ENCODE assay signal across 9 mouse cellular contexts in the genomic region with DNA sequence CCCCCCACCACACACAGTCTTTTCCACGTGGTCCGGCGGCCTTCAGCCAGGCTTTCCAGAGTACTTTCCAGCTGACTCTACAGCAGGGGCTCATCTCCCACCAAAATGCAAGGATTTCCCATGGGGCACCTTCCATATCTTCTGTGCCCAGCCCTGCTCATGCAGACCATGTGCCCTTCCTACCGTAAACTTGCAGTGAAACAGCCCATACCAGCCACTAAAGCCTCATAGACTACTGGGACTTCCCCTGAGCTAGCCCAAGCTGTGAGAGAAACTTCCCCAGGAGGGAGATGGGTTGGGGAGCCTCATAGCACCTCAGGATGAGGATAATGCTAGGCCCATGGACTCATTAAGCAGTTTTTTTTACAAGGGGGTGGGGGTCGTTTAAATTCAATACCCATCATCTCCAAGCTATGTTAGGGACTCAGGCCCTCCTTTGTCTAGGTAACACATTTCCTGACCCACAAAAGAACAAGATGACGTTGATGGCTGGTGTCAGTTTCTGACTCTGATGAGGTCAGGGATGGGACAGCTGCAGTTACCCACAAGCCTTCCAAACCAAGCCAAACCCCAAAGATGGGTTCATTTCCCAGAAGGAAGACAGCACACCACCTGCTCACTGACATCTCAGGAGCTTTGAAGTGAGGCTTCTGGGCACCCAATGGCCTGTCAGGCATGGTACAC. TPM values are rescaled to one million over a fixed set of nuclear protein-coding genes. Genes with fewer than 3 reads are reported as not detected.
DNase-seq lines count a peak whose midpoint lies in the region; ATAC-seq and TF ChIP-seq lines count a peak whose summit lies in the region.
"Had no signal": no experiment of that assay in that cellular context is flagged by ENCODE, and none has a peak within 500 bp of the region (broad histone marks: within the 10 kb centered on the region; RNA-seq: fewer than 3 reads in every experiment).

No protein-coding gene starts in this region.

- no peak overlapping the region for H3K27ac ChIP-seq in embryonic facial prominence, embryonic 12.5 days
- H3K27ac ChIP-seq in embryonic facial prominence, embryonic 10.5 days (replicated peaks): no peak overlapping the region
- H3K27ac ChIP-seq in kidney, postnatal 0 days: no peak overlapping the region
- H3K27ac ChIP-seq in brown adipose tissue, adult 24 weeks (replicated peaks; ENCODE audit: low read depth, low read length): no peak overlapping the region

- 83% methylated on average over 6 of the region's 6 CpGs for WGBS in embryonic facial prominence, embryonic 12.5 days
- 86% methylated on average over 6 of the region's 6 CpGs for WGBS in embryonic facial prominence, embryonic 10.5 days
- WGBS in kidney, postnatal 0 days: 76% methylated on average over 6 of the region's 6 CpGs

- H3K4me2 ChIP-seq in embryonic facial prominence, embryonic 12.5 days (replicated peaks): peak overlapping the region; percentile 84; the same call in 1 of the 2 replicates
- peak overlapping the region; percentile 80 for H3K4me2 ChIP-seq in kidney, postnatal 0 days (ENCODE audit: low read length)
- peak overlapping the region; percentile 97 for H3K4me2 ChIP-seq in myocyte (ENCODE audit: low read depth)

- no peak for ATAC-seq in embryonic facial prominence, embryonic 12.5 days (ENCODE audit: insufficient number of reproducible peaks, insufficient read depth, low FRiP score, low TSS enrichment)
- ATAC-seq in kidney, postnatal 0 days (replicated peaks; ENCODE audit: low FRiP score, low read depth): no peak

- H3K36me3 ChIP-seq in embryonic facial prominence, embryonic 12.5 days: no peaks in the 10 kb centered on the region
- H3K36me3 ChIP-seq in embryonic facial prominence, embryonic 10.5 days (replicated peaks): no peaks in the 10 kb centered on the region
- H3K36me3 ChIP-seq in kidney, postnatal 0 days (ENCODE audit: insufficient read depth, low read length): no peaks in the 10 kb centered on the region
- peaks cover 4% of the 10 kb centered on the region for H3K36me3 ChIP-seq in myocyte (ENCODE audit: control insufficient read depth, insufficient read depth)

- no peak overlapping the region for H3K4me3 ChIP-seq in embryonic facial prominence, embryonic 12.5 days
- no peak overlapping the region for H3K4me3 ChIP-seq in embryonic facial prominence, embryonic 10.5 days
- H3K4me3 ChIP-seq in kidney, postnatal 0 days (replicated peaks; ENCODE audit: low read depth, low read length): no peak overlapping the region
- H3K4me3 ChIP-seq in brown adipose tissue, adult 24 weeks (ENCODE audit: insufficient read depth, low read depth, low read length): peak overlapping the region; percentile 66; the same call in 1 of the 2 replicates
- H3K4me3 ChIP-seq in myocyte: peak overlapping the region; percentile 90

- no peaks in the 10 kb centered on the region for H3K9me3 ChIP-seq in embryonic facial prominence, embryonic 12.5 days
- H3K9me3 ChIP-seq in embryonic facial prominence, embryonic 10.5 days: no peaks in the 10 kb centered on the region
- no peaks in the 10 kb centered on the region for H3K9me3 ChIP-seq in kidney, postnatal 0 days (replicated peaks; ENCODE audit: low read length)

- peaks cover 5% of the 10 kb centered on the region; the same call in 1 of the 2 replicates for H3K27me3 ChIP-seq in embryonic facial prominence, embryonic 12.5 days
- H3K27me3 ChIP-seq in embryonic facial prominence, embryonic 10.5 days (replicated peaks; ENCODE audit: low read depth, poor library complexity, severe bottlenecking): peaks cover 51% of the 10 kb centered on the region
- no peaks in the 10 kb centered on the region for H3K27me3 ChIP-seq in kidney, postnatal 0 days (ENCODE audit: insufficient read depth, low read length)
- H3K27me3 ChIP-seq in myocyte (ENCODE audit: control insufficient read depth, insufficient read depth, insufficient read length): no peaks in the 10 kb centered on the region

- no peak for TF ChIP-seq CTCF in kidney, postnatal 0 days (IDR thresholded peaks at IDR 0.05; ENCODE audit: low read depth)

- no peak for DNase-seq in embryonic facial prominence, embryonic 10.5 days (ENCODE audit: low spot score)
- DNase-seq in kidney, postnatal 0 days (ENCODE audit: low spot score): no peak
- DNase-seq in kidney, adult 8-10 months: no peak
- DNase-seq in urinary bladder, postnatal 25 days (ENCODE audit: low spot score): no peak
- no peak for DNase-seq in embryo, embryonic 10.5 days (ENCODE audit: low spot score)
- DNase-seq: cerebellum, adult 2 months had no signal

- H3K79me2 ChIP-seq in myocyte (ENCODE audit: control insufficient read depth, insufficient read depth): peaks cover 56% of the 10 kb centered on the region

- no peak overlapping the region for H3K9ac ChIP-seq in embryonic facial prominence, embryonic 12.5 days
- H3K9ac ChIP-seq in kidney, postnatal 0 days (ENCODE audit: low read depth, low read length): no peak overlapping the region

- TF ChIP-seq POLR2A in myocyte (IDR thresholded peaks at IDR 0.05; ENCODE audit: insufficient read length, low read depth): peak; percentile 42

- H3K4me1 ChIP-seq in embryonic facial prominence, embryonic 12.5 days: peaks cover 19% of the 10 kb centered on the region; the same call in 1 of the 2 replicates
- peaks cover 34% of the 10 kb centered on the region for H3K4me1 ChIP-seq in embryonic facial prominence, embryonic 10.5 days
- peaks cover 35% of the 10 kb centered on the region for H3K4me1 ChIP-seq in kidney, postnatal 0 days (replicated peaks; ENCODE audit: insufficient read depth, low read length)
- no peaks in the 10 kb centered on the region; the same call in 1 of the 2 replicates for H3K4me1 ChIP-seq in brown adipose tissue, adult 24 weeks (ENCODE audit: control insufficient read depth, insufficient read depth, insufficient read length, low read length)

- H3ac ChIP-seq in myocyte (ENCODE audit: control insufficient read depth, insufficient read length): no peak overlapping the region

TF ChIP-seq in myocyte, 11 proteins besides CTCF, POLR2A, EP300 and RAD21:
- peak; percentile 43 for TF ChIP-seq SRF (IDR thresholded peaks at IDR 0.05; ENCODE audit: control insufficient read depth, insufficient read length, low read depth)
- TF ChIP-seq MYOD1 (IDR thresholded peaks at IDR 0.05; ENCODE audit: control insufficient read depth in 1 of 3, insufficient read length in 2 of 3, low read depth in 2 of 3): peak; percentile 98 to 99 (median 99)
- no peak for TF ChIP-seq E2F4 (IDR thresholded peaks at IDR 0.05; ENCODE audit: insufficient read depth)
- TF ChIP-seq TCF12 (IDR thresholded peaks at IDR 0.05; ENCODE audit: insufficient read depth, poor library complexity, severe bottlenecking): peak; percentile 91
- TF ChIP-seq MAX (IDR thresholded peaks at IDR 0.05; ENCODE audit: low read depth): no peak
- peak; percentile 37 to 95 (median 93) for TF ChIP-seq MYOG (IDR thresholded peaks at IDR 0.05; ENCODE audit: control insufficient read depth in 1 of 3, insufficient read depth in 1 of 3, insufficient read length in 2 of 3, low read depth in 2 of 3)
- TF ChIP-seq USF1 (IDR thresholded peaks at IDR 0.05; ENCODE audit: low read depth): no peak
- TF ChIP-seq POLR2AphosphoS2 (IDR thresholded peaks at IDR 0.05; ENCODE audit: insufficient read length, low read depth): peak; percentile 25
- TF ChIP-seq CEBPB (IDR thresholded peaks at IDR 0.05; ENCODE audit: insufficient read depth, poor library complexity, severe bottlenecking): no peak
- no peak for TF ChIP-seq REST (IDR thresholded peaks at IDR 0.05; ENCODE audit: insufficient read depth, insufficient read length)
- peak; percentile 73 for TF ChIP-seq TCF3 (IDR thresholded peaks at IDR 0.05; ENCODE audit: insufficient read length, low read depth)
TF ChIP-seq in myocyte: peak in this region for 6.

RNA-seq across cellular contexts. Expression of gene Cd82, which starts 2.0 kb away (rescaled TPM):
- polyA plus RNA-seq in embryonic facial prominence, embryonic 12.5 days (2016; fragmentation: Nextera tagmentation; extraction: Ambion mirVana): 24.6 and 25.0 TPM in 2 replicates
- polyA plus RNA-seq in embryonic facial prominence, embryonic 10.5 days (2016; fragmentation: Nextera tagmentation; extraction: Ambion mirVana): 5.2 and 7.3 TPM in 2 replicates
- polyA plus RNA-seq in kidney, postnatal 0 days (2015; fragmentation: Nextera tagmentation; extraction: Ambion mirVana): 85.1 and 89.4 TPM in 2 replicates
- 13.8 and 22.5 TPM in 2 replicates for polyA plus RNA-seq in brown adipose tissue, adult 24 weeks (2012; ENCODE audit: insufficient read depth, insufficient read length, missing spikeins)
- 411 TPM for polyA plus RNA-seq in myocyte (2012; fragmentation: generic; extraction: Trizol)

Comparison
In these comparisons a context has a peak if more than half of its experiments do, and no peak if none do; other contexts are left out.
1. H3K4me3 ChIP-seq: peak in brown adipose tissue, adult 24 weeks (single experiment) and myocyte (single experiment); none in embryonic facial prominence, embryonic 12.5 days (single experiment), embryonic facial prominence, embryonic 10.5 days (single experiment) and kidney, postnatal 0 days (single experiment).
2. Peak in every context shown above with its lines, with median percentiles within 50 percentile points of each other: H3K4me2 ChIP-seq.